Mouse (Mus musculus) lung, embryonic 15.5 days (tissue): ENCODE measurements around the gene Rps27l. TPM values are rescaled to one million over a fixed set of nuclear protein-coding genes. Genes with fewer than 3 reads are reported as not detected.
A peak's percentile ranks its signal among the peaks of the same experiment; 100 is the strongest.

Experiments used
- ATAC-seq: fragments of 200-750 bp; cut with Nextera tagmentation; 2 replicates; pipeline ENCODE4 v1.8.0; 2017; ENCODE audit warnings: moderate number of reproducible peaks, borderline replicate concordance; ENCODE audit not compliant: low FRiP score, low TSS enrichment; ENCODE audit errors: extremely low read depth
- H3K27ac ChIP-seq: fragments of 300-500 bp; sonication (generic); 2 replicates; pipeline ENCODE4 v1.5.1; 2015; ENCODE audit warnings: moderate library complexity, mild to moderate bottlenecking, inconsistent platforms
- H3K27me3 ChIP-seq: fragments of 300-500 bp; sonication (generic); 2 replicates; pipeline ENCODE4 v1.6.1; 2015; ENCODE audit warnings: inconsistent platforms
- H3K36me3 ChIP-seq: fragments of 300-500 bp; sonication (generic); 2 replicates; pipeline ENCODE4 v1.6.1; 2015; ENCODE audit warnings: inconsistent platforms
- H3K4me1 ChIP-seq: fragments of 300-500 bp; sonication (generic); 2 replicates; pipeline ENCODE4 v1.6.1; 2015; ENCODE audit warnings: inconsistent platforms
- H3K4me2 ChIP-seq: fragments of 300-500 bp; sonication (generic); 2 replicates; pipeline ENCODE4 v1.6.1; 2015; ENCODE audit warnings: inconsistent platforms, mild to moderate bottlenecking, moderate library complexity
- H3K4me3 ChIP-seq: fragments of 300-500 bp; sonication (generic); 2 replicates; pipeline ENCODE4 v1.5.1; 2015; ENCODE audit warnings: mild to moderate bottlenecking, inconsistent platforms
- H3K9ac ChIP-seq: fragments of 300-500 bp; sonication (generic); 2 replicates; pipeline ENCODE4 v1.6.1; 2015; ENCODE audit warnings: inconsistent platforms
- H3K9me3 ChIP-seq: fragments of 300-500 bp; sonication (generic); 2 replicates; pipeline ENCODE4 v1.6.1; 2016; ENCODE audit warnings: inconsistent platforms
- whole genome bisulfite sequencing: fragments of 180-500 bp; shearing (Covaris S2); methylation state at CpG from one replicate; pipeline ENCODE4 v1.1.7; 2015; 5-methylcytosine and 5-hydroxymethylcytosine counted together
- polyA plus RNA-seq: library from polyadenylated mRNA; unstranded; fragments of >200 nt; fragmentation: Nextera tagmentation; extraction: Ambion mirVana; gene quantifications from 2 replicates; pipeline ENCODE4 v1.2.1, GENCODE M21; 2015

Rps27l gene
- polyA plus RNA-seq, 1 experiment from 2014 or later, result 602 TPM

- H3K27ac ChIP-seq, result no peak overlapping the region
- ATAC-seq, result no peak
Measured at GRCm38 (mm10) chr9:66961478-66961877, 15.6 kb downstream of the Rps27l start.

GRCm38 (mm10) chr9:66967492-66967891 is 21.6 kb downstream of the Rps27l start:
- no peak overlapping the region for H3K27ac ChIP-seq
- no peak overlapping the region for H3K4me3 ChIP-seq
- no peaks in the 10 kb centered on the region for H3K9me3 ChIP-seq
- no peak for ATAC-seq
- peaks cover 4% of the 10 kb centered on the region; the same call in 1 of the 2 replicates for H3K36me3 ChIP-seq
- WGBS, result 51% methylated on average over 8 of the region's 8 CpGs
- H3K9ac ChIP-seq, result no peak overlapping the region
- H3K4me2 ChIP-seq, result no peak overlapping the region
- no peaks in the 10 kb centered on the region for H3K27me3 ChIP-seq
- H3K4me1 ChIP-seq, result no peaks in the 10 kb centered on the region

More at GRCm38 (mm10) chr9:66961478-66961877, 15.6 kb downstream of the Rps27l start:
- Histone ChIP-seq H3K27me3 (no peaks in the 10 kb centered on the region), H3K9me3 (no peaks in the 10 kb centered on the region), H3K4me2 (no peak overlapping the region), H3K9ac (no peak overlapping the region), H3K4me3 (no peak overlapping the region), H3K36me3 (no peaks in the 10 kb centered on the region), H3K4me1 (no peaks in the 10 kb centered on the region)
- 70% methylated on average over 3 of the region's 3 CpGs for WGBS

GRCm38 (mm10) chr9:66971116-66971515 is 25.2 kb downstream of the Rps27l start:
- Histone ChIP-seq H3K36me3 (peaks cover 4% of the 10 kb centered on the region; the same call in 1 of the 2 replicates), H3K27me3 (no peaks in the 10 kb centered on the region), H3K4me3 (no peak overlapping the region), H3K4me1 (peaks cover 6% of the 10 kb centered on the region), H3K9ac (no peak overlapping the region), H3K4me2 (no peak overlapping the region), H3K27ac (no peak overlapping the region), H3K9me3 (no peaks in the 10 kb centered on the region)
- no peak for ATAC-seq
- 84% methylated on average over 8 of the region's 8 CpGs for WGBS

DNA sequence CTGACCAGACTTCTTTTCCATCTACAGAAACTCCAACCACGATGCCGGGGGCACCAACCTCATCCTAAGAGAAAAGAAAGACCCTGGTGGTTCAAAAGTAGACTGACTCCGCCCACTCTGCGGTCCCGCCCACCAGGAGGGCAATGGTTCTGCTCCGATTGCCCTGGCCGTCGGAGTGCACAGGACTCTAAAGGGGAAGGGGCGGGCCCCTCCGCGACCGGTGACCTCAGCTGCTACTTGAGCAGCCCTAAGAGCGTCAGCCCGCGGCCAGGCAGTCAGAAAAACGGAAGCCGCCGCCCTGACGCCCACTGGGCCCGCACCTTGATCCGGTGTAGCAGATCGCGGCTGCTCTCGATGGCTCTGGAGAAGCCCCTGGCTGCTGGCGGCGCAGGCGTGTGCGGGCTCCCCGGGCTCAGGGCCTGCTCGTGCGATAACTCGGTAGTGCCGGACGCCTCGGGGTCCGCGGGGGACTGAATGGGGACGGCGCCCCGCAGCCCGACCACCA is 28.9 kb downstream of the Rps27l start:
- ATAC-seq, result peak; percentile 77
- 0% methylated on average over 41 of the region's 41 CpGs for WGBS
- Histone ChIP-seq H3K4me3 (peak overlapping the region; percentile 92), H3K27me3 (no peaks in the 10 kb centered on the region), H3K9ac (peak overlapping the region; percentile 75), H3K27ac (peak overlapping the region; percentile 91), H3K9me3 (no peaks in the 10 kb centered on the region), H3K4me2 (peak overlapping the region; percentile 92), H3K36me3 (no peaks in the 10 kb centered on the region; the same call in 1 of the 2 replicates), H3K4me1 (peaks cover 6% of the 10 kb centered on the region)

DNA sequence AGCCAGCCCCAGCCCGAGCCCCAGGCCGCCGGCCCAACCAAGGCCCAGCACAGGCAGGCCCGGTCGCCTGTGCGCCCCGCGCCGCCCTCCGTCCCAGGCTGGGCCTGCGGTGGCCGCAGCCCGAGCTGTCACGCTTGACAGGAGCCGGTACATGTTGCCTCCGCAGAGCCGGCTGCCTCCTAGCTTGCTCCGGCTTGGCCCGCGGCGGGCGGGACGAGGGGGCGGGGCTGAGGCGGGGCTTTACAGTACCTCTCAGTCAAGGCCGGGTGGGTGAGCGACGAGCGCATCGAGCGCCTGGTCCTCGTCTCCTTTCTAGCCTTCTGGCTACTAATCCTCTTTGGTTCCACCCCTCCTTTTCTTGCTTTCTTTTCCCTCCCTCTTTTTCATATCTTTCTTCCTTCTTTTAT is 29.4 kb downstream of the Rps27l start, which contains the start of gene Lactb:
Gene Lactb, minus strand, starts transcription at position 246 of the 407 bp plus-strand sequence.
- Histone ChIP-seq H3K36me3 (no peaks in the 10 kb centered on the region), H3K9ac (peak within 1 kb of the TSS; percentile 75), H3K4me2 (peak within 1 kb of the TSS; percentile 92), H3K9me3 (no peaks in the 10 kb centered on the region), H3K27me3 (no peaks in the 10 kb centered on the region), H3K4me3 (peak within 1 kb of the TSS; percentile 92), H3K27ac (peak within 1 kb of the TSS; percentile 91), H3K4me1 (peaks cover 6% of the 10 kb centered on the region)
- ATAC-seq, result peak; percentile 98
- under 1% methylated on average over 29 of the region's 32 CpGs for WGBS

DNA sequence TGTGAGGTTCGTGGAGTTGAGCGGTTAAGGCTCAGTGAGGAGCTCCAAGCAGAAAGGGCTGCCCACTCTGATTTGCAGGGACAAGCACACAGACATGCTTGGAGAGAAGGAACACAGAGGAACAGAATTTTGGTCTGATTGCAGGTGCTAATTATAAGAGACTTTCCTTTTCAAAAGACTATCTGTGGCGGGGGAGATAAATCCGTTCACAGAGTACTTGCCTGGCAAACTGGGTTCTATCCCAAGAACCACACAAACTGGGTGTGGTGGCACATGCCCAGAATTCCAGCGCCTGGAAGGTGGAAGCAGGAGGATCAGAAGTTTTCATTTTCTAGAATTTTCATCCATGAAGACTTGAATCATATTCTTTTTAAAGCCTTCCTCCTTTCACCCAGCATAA is 31.2 kb downstream of the Rps27l start:
- Histone ChIP-seq H3K4me1 (peaks cover 6% of the 10 kb centered on the region), H3K9ac (no peak overlapping the region), H3K4me2 (no peak overlapping the region), H3K27ac (no peak overlapping the region), H3K27me3 (no peaks in the 10 kb centered on the region), H3K36me3 (no peaks in the 10 kb centered on the region), H3K9me3 (no peaks in the 10 kb centered on the region), H3K4me3 (no peak overlapping the region)
- ATAC-seq, result no peak
- 72% methylated on average over 5 of the region's 5 CpGs for WGBS

GRCm38 (mm10) chr9:66977982-66978381 is 32.1 kb downstream of the Rps27l start:
- H3K36me3 ChIP-seq, result no peaks in the 10 kb centered on the region
- H3K27me3 ChIP-seq, result no peaks in the 10 kb centered on the region
- H3K9me3 ChIP-seq, result no peaks in the 10 kb centered on the region
- peaks cover 6% of the 10 kb centered on the region for H3K4me1 ChIP-seq
- H3K27ac ChIP-seq, result no peak overlapping the region
- ATAC-seq, result no peak
- no peak overlapping the region for H3K9ac ChIP-seq
- no peak overlapping the region for H3K4me2 ChIP-seq
- no peak overlapping the region for H3K4me3 ChIP-seq
- 88% methylated on average over 1 of the region's 1 CpGs for whole genome bisulfite sequencing

DNA sequence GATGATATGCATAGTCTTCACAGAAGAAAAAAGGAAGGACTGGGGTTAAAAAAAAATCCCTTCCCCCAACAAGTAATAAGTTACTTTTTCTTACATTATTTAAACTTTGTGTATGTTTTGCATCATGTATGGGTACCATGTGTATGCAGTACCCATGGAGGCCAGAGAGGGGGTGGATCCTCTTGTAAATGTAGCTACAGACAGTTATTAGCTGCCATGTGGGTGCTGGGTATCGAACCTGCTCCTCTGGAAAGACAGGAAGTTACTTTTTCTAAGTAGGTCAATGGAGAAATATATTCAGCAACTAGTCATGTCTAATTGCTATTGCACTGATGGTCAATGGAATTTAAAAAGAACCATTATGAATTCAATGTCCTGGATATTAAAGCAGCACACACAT is 32.6 kb downstream of the Rps27l start:
- Histone ChIP-seq H3K4me2 (no peak overlapping the region), H3K4me3 (no peak overlapping the region), H3K9ac (no peak overlapping the region), H3K27ac (no peak overlapping the region), H3K9me3 (no peaks in the 10 kb centered on the region), H3K36me3 (no peaks in the 10 kb centered on the region), H3K4me1 (peaks cover 6% of the 10 kb centered on the region), H3K27me3 (no peaks in the 10 kb centered on the region)
- no peak for ATAC-seq
- WGBS, result 69% methylated on average over 1 of the region's 1 CpGs

- H3K36me3 ChIP-seq, result no peaks in the 10 kb centered on the region
- ATAC-seq, result no peak
- no peak overlapping the region for H3K4me2 ChIP-seq
- no peaks in the 10 kb centered on the region for H3K27me3 ChIP-seq
- no peak overlapping the region for H3K27ac ChIP-seq
- H3K4me1 ChIP-seq, result peaks cover 6% of the 10 kb centered on the region
- no peaks in the 10 kb centered on the region for H3K9me3 ChIP-seq
- WGBS, result 5% methylated on average over 5 of the region's 5 CpGs
- no peak overlapping the region for H3K9ac ChIP-seq
- no peak overlapping the region for H3K4me3 ChIP-seq
Measured at GRCm38 (mm10) chr9:66980458-66980857, 34.6 kb downstream of the Rps27l start.

DNA sequence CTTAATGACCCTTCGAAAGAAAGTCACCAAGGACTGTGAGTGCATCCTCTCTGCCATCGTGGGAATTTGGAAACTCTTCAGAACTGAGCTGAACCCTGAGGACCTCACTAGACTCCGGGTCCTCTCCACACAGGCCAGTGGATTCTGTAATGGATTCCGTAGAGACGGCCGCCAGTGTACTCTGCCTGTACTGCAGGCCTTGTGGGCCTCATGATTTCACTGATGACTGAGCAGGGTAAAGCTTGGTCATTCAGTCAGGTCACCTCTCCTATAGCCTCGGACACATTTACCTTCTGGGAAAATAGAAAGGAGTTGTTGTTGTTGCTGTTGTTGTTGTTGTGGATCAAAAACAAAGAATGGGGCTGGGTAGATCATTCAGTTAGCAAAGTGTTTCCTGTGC is 36.2 kb downstream of the Rps27l start:
- no peak for ATAC-seq
- H3K4me2 ChIP-seq, result no peak overlapping the region
- H3K27ac ChIP-seq, result no peak overlapping the region
- no peaks in the 10 kb centered on the region for H3K36me3 ChIP-seq
- H3K9ac ChIP-seq, result no peak overlapping the region
- H3K4me1 ChIP-seq, result no peaks in the 10 kb centered on the region
- H3K9me3 ChIP-seq, result no peaks in the 10 kb centered on the region
- no peaks in the 10 kb centered on the region for H3K27me3 ChIP-seq
- H3K4me3 ChIP-seq, result no peak overlapping the region
- 70% methylated on average over 7 of the region's 7 CpGs for WGBS

GRCm38 (mm10) chr9:66985377-66985776 is 39.5 kb downstream of the Rps27l start:
- Histone ChIP-seq H3K4me1 (peaks cover 30% of the 10 kb centered on the region), H3K27ac (no peak overlapping the region), H3K9ac (no peak overlapping the region), H3K9me3 (no peaks in the 10 kb centered on the region), H3K27me3 (no peaks in the 10 kb centered on the region), H3K4me3 (no peak overlapping the region), H3K4me2 (no peak overlapping the region), H3K36me3 (no peaks in the 10 kb centered on the region)
- no peak for ATAC-seq
- 71% methylated on average over 7 of the region's 7 CpGs for WGBS

GRCm38 (mm10) chr9:66988198-66988887 is 42.5 kb downstream of the Rps27l start:
- Histone ChIP-seq H3K27ac (peak overlapping the region; percentile 95), H3K4me2 (no peak overlapping the region), H3K9ac (peak overlapping the region; percentile 17; the same call in 1 of the 2 replicates), H3K4me3 (no peak overlapping the region), H3K27me3 (no peaks in the 10 kb centered on the region), H3K4me1 (peaks cover 45% of the 10 kb centered on the region), H3K36me3 (no peaks in the 10 kb centered on the region), H3K9me3 (no peaks in the 10 kb centered on the region)
- WGBS, result 34% methylated on average over 11 of the region's 11 CpGs
- ATAC-seq, result peak; percentile 56
